Mouse (Mus musculus) thymus, adult 2 months (tissue): Measurements from ENCODE around the gene Ube2r2. TPM values are rescaled to one million over a fixed set of nuclear protein-coding genes. Genes with fewer than 3 reads are reported as not detected.

Experiments
- DNase-seq: peaks from one replicate; pipeline ENCODE4 v3.0.0; 2021
- H3K27ac ChIP-seq: fragments of 200-500 bp; 2 replicates; pipeline ENCODE4 v1.5.1; 2012; ENCODE audit warnings: low read length, control low read depth; ENCODE audit not compliant: control insufficient read depth, insufficient read depth
- H3K27me3 ChIP-seq: fragments of 200-500 bp; 2 replicates; pipeline ENCODE4 v1.6.1; 2012; ENCODE audit warnings: mild to moderate bottlenecking, low read length, moderate library complexity, mixed read lengths; ENCODE audit not compliant: control insufficient read depth, insufficient read depth
- H3K36me3 ChIP-seq: fragments of 200-500 bp; 2 replicates; pipeline ENCODE4 v1.6.1; 2012; ENCODE audit warnings: mild to moderate bottlenecking, low read length, moderate library complexity; ENCODE audit not compliant: control insufficient read depth, insufficient read depth
- H3K4me1 ChIP-seq: fragments of 200-500 bp; replicated peaks from 2 replicates; pipeline ENCODE4 v1.6.1; 2012; ENCODE audit warnings: low read length; ENCODE audit not compliant: control insufficient read depth, insufficient read depth
- H3K4me3 ChIP-seq: fragments of 200-500 bp; 2 replicates; pipeline ENCODE4 v1.5.1; 2012; ENCODE audit warnings: mild to moderate bottlenecking, low read length, control low read depth, moderate library complexity; ENCODE audit not compliant: control insufficient read depth, insufficient read depth
- CTCF ChIP-seq: fragments of 200-500 bp; IDR thresholded peaks from 2 replicates; pipeline ENCODE4 v1.5.1; 2012; ENCODE audit warnings: mild to moderate bottlenecking, control low read depth, low read length, moderate library complexity, borderline replicate concordance; ENCODE audit not compliant: control insufficient read depth, poor library complexity, insufficient read depth; ENCODE audit errors: extremely low read depth
- POLR2A ChIP-seq: fragments of 200-500 bp; IDR thresholded peaks from 2 replicates; pipeline ENCODE4 v1.6.1; 2012; ENCODE audit warnings: mild to moderate bottlenecking, low read length, control low read depth, moderate library complexity; ENCODE audit not compliant: control insufficient read depth, poor library complexity, insufficient read depth; ENCODE audit errors: extremely low read depth
- WGBS: fragments of 180-500 bp; shearing (Covaris S2); methylation state at CpG from one replicate; pipeline ENCODE4 v1.1.7; 2018; 5-methylcytosine and 5-hydroxymethylcytosine counted together
- polyA plus RNA-seq: library from polyadenylated mRNA; depleted of rRNA; stranded (reverse); fragments of >200 nt; gene quantifications from 2 replicates; pipeline ENCODE4 v1.2.3, GENCODE M21; 2012

Gene Ube2r2
- polyA plus RNA-seq, 1 experiment, result 41.1 TPM

DNA sequence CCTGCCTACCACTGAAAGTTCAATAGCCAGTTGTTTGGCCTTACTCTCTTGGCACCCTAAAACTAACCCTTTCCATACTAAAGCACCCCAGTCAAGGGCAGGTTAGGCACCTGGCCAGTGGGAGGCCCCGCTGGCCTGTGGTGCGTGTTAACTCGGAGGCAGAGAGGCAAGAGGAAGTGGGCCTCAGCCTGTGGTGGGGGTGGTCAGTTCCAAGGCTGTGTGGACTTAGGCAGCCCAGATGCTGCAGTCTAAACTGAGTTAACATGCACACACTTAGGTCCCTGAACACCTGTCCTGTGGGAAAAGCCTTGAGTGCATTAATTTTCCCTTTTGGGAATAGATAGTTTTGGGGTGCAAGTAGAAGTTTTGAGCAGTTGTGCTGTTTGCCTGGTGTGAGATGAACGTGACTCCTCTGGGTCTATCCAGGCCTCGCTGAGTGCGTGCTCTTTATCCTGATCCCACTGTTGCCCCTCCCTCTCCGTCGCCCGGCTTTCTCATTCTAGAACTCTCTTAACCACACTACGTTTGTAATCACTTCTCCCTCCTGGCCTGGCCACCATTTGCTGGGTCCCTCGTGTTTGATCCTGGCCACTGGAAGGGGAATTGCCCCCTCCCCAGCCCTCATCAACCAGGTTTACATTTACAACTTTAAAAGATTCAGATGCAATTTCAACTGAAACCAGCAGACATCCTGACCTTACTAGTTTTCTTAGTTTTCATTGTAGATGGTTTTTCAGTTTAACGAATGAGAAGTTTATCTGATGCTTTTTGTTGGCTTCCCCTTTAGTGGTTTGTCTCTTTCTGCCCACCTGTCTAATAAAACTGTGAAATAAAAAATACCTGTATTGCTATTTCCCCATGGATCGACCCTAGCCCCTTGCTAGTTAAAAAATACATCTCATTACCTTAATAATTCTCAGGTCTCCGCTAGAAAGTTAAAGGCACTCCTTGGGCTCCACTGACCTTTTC is 57.3 kb downstream of the Ube2r2 start:
- Histone ChIP-seq H3K4me3 (no peak overlapping the region), H3K36me3 (peaks cover 61% of the 10 kb centered on the region), H3K4me1 (no peaks in the 10 kb centered on the region; the same call in 1 of the 2 replicates), H3K27ac (peak overlapping the region; percentile 15; the same call in 1 of the 2 replicates), H3K27me3 (no peaks in the 10 kb centered on the region)
- 60% methylated on average over 14 of the region's 14 CpGs for WGBS
- no peak for DNase-seq
- TF ChIP-seq POLR2A (no peak), CTCF (no peak)

GRCm38 (mm10) chr4:41195328-41195727 is 59.8 kb downstream of the Ube2r2 start:
- H3K27me3 ChIP-seq, result no peaks in the 10 kb centered on the region
- H3K4me1 ChIP-seq, result no peaks in the 10 kb centered on the region; the same call in 1 of the 2 replicates
- DNase-seq, result no peak
- no peak overlapping the region for H3K4me3 ChIP-seq
- H3K27ac ChIP-seq, result no peak overlapping the region
- TF ChIP-seq POLR2A (no peak), CTCF (no peak)
- WGBS, result 97% methylated on average over 15 of the region's 15 CpGs
- peaks cover 61% of the 10 kb centered on the region for H3K36me3 ChIP-seq

GRCm38 (mm10) chr4:41196861-41197610 is 61.5 kb downstream of the Ube2r2 start:
- Histone ChIP-seq H3K4me1 (no peaks in the 10 kb centered on the region; the same call in 1 of the 2 replicates), H3K36me3 (peaks cover 60% of the 10 kb centered on the region), H3K27ac (no peak overlapping the region), H3K27me3 (no peaks in the 10 kb centered on the region), H3K4me3 (no peak overlapping the region)
- no peak for DNase-seq
- TF ChIP-seq CTCF (no peak), POLR2A (no peak)
- 98% methylated on average over 3 of the region's 3 CpGs for WGBS

DNA sequence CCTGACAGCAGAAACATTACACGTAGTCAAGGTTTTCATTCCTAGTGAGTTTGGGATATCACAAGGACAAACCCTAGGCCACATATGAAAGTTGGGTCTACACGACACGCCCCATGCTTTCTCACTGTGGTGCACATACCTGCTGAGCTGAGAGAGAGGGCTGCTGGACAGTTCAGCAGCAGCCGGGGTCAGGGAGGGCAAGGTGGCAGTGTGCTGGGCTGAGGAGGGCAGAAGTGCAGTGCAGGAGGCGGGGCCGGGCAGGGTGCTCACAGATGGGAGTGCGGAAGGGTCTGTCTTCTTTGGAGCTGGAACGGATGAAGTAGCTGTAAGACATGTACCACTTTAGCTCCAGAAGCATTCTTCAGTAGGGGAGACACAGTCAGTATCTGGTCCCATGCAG is 66.6 kb downstream of the Ube2r2 start:
- Histone ChIP-seq H3K4me3 (no peak overlapping the region), H3K27ac (no peak overlapping the region), H3K36me3 (peaks cover 78% of the 10 kb centered on the region), H3K27me3 (no peaks in the 10 kb centered on the region), H3K4me1 (no peaks in the 10 kb centered on the region)
- 97% methylated on average over 8 of the region's 8 CpGs for WGBS
- no peak for DNase-seq
- TF ChIP-seq CTCF, result no peak
- no peak for TF ChIP-seq POLR2A

DNA sequence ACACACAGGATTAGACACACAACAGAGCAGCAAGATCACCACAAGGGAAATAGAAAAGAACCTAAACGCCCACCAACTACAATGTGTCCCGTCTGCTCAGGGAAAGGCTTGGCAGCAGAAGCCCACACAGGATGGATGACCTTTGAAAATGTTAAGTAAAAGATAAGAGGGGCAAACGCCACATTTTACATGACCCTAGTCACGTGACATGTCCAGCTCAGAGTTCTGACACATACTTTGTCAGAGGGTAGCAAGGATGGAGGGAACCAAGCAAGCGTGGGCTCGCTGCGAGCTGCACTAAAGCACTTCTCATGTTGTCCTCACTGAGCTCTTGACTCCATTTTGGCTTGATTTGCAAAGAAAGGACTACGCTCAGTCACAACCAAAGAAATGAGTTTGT is 70.2 kb downstream of the Ube2r2 start:
- H3K27me3 ChIP-seq, result no peaks in the 10 kb centered on the region
- H3K4me3 ChIP-seq, result no peak overlapping the region
- no peak for DNase-seq
- H3K36me3 ChIP-seq, result peaks cover 88% of the 10 kb centered on the region
- no peak overlapping the region for H3K27ac ChIP-seq
- H3K4me1 ChIP-seq, result no peaks in the 10 kb centered on the region
- WGBS, result 94% methylated on average over 8 of the region's 8 CpGs
- TF ChIP-seq POLR2A (no peak), CTCF (no peak)

DNA sequence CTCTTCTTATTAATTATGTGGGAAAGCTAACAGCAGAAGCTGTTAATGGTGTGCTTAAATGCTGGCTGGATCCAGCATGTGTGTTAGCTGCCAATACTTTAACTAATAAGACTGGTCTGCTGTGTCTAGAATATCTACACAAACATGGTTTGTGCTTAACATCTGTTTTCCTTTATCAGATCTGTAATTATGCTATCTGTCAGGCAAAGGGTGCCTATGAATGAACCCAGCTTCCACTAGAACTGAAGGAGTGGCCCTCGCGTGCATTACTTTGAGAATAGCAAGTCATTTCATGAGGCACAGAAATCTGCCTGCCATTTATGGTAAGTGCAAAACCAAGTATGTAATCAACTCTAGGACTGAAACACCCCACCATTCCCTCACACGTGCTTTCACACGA is 72.5 kb downstream of the Ube2r2 start:
- no peak for DNase-seq
- Histone ChIP-seq H3K27ac (no peak overlapping the region), H3K4me3 (no peak overlapping the region), H3K36me3 (peaks cover 83% of the 10 kb centered on the region), H3K4me1 (no peaks in the 10 kb centered on the region), H3K27me3 (no peaks in the 10 kb centered on the region)
- WGBS, result 95% methylated on average over 4 of the region's 4 CpGs
- TF ChIP-seq CTCF (no peak), POLR2A (no peak)
